Mouse (Mus musculus) hindbrain, embryonic 16.5 days (tissue): ENCODE data around the gene Hnrnph3. TPM values are rescaled to one million over a fixed set of nuclear protein-coding genes. Genes with fewer than 3 reads are reported as not detected.

ENCODE experiments used
- ATAC-seq: fragments of 200-750 bp; cut with Nextera tagmentation; 2 replicates; pipeline ENCODE4 v1.8.0; 2017; ENCODE audit warnings: moderate TSS enrichment, moderate library complexity
- H3K27ac ChIP-seq: fragments of 300-500 bp; sonication (generic); 2 replicates; pipeline ENCODE4 v1.5.1; 2014; ENCODE audit warnings: low read depth, mild to moderate bottlenecking, control low read depth, low read length, moderate library complexity
- H3K27me3 ChIP-seq: fragments of 300-500 bp; sonication (generic); replicated peaks from 2 replicates; pipeline ENCODE4 v1.6.1; 2014; ENCODE audit warnings: low read length; ENCODE audit not compliant: control insufficient read depth, insufficient read depth
- H3K36me3 ChIP-seq: fragments of 300-500 bp; sonication (generic); 2 replicates; pipeline ENCODE4 v1.6.1; 2014; ENCODE audit warnings: mild to moderate bottlenecking, low read length, moderate library complexity, mixed read lengths; ENCODE audit not compliant: control insufficient read depth, insufficient read depth
- H3K4me1 ChIP-seq: fragments of 300-500 bp; sonication (generic); 2 replicates; pipeline ENCODE4 v1.6.1; 2014; ENCODE audit warnings: low read depth, low read length; ENCODE audit not compliant: control insufficient read depth, insufficient read depth
- H3K4me2 ChIP-seq: fragments of 300-500 bp; sonication (generic); 2 replicates; pipeline ENCODE4 v1.6.1; 2014; ENCODE audit warnings: mild to moderate bottlenecking, low read length, control low read depth, moderate library complexity
- H3K4me3 ChIP-seq: fragments of 300-500 bp; sonication (generic); 2 replicates; pipeline ENCODE4 v1.5.1; 2014; ENCODE audit warnings: mild to moderate bottlenecking, low read length, control low read depth, moderate library complexity
- H3K9ac ChIP-seq: fragments of 300-500 bp; sonication (generic); 2 replicates; pipeline ENCODE4 v1.6.1; 2014; ENCODE audit warnings: low read depth, mild to moderate bottlenecking, control low read depth, low read length, moderate library complexity
- H3K9me3 ChIP-seq: fragments of 300-500 bp; sonication (generic); 2 replicates; pipeline ENCODE4 v1.6.1; 2014; ENCODE audit warnings: mild to moderate bottlenecking, low read length, moderate library complexity; ENCODE audit not compliant: control insufficient read depth
- WGBS: fragments of 180-500 bp; shearing (Covaris S2); extraction: QIAGEN DNeasy Blood & Tissue Kit; methylation state at CpG from one replicate; pipeline ENCODE4 v1.1.7; 2014; 5-methylcytosine and 5-hydroxymethylcytosine counted together
- polyA plus RNA-seq: library from polyadenylated mRNA; unstranded; fragments of >200 nt; fragmentation: Nextera tagmentation; extraction: Ambion mirVana; gene quantifications from 2 replicates; pipeline ENCODE4 v1.2.1, GENCODE M21; 2015

Hnrnph3 gene
- polyA plus RNA-seq = 114 and 121 TPM in 2 replicates

DNA sequence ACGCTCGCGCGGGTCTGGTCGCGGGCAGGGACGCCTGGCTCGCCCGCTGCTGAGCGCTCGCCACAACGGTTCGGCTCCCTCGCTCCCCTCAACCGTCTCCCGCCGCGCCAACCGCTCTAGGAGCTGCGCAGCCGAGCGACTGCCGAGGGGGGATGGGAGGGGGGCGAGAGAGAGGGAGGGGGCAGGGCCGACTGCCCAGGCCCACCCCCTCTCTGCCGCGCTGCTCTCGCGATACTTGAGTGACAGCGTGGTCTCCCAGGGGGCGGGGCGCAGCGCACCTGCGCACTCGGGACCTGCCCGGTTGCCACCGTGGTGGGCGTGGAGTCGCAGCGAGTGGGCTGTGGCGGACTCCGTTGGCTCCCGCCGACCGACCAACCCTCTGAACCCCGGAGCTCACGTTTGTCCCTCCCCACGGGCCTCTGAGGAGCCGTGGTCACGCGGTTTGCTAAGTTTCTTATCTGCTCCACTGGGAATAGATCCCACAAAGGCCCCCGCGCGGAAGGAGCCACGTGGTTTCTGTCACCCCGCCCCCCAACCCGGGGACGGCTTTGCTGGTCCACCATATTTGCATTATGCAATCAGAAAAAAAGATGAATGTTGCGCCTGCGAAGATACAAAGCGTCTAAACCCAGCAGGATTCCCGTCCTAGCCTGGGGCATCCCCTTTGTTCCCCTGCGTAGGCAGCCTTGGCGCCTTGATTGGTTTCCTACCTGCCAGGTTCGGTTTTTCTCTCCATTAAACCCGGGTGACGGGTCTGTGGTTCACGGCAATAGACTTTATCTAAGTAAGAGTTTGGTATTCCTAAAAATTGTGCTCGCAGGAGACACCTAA, at the start of gene Hnrnph3, which contains the start of gene Pbld2:
TSS of gene Hnrnph3 (minus strand) at position 469 of the 831 bp plus-strand sequence.
TSS of gene Pbld2 (plus strand) at position 567 of the 831 bp plus-strand sequence.
- Histone ChIP-seq H3K4me2 (peak within 1 kb of the TSS; percentile 76), H3K27ac (peak within 1 kb of the TSS; percentile 100), H3K27me3 (no peaks in the 10 kb centered on the region), H3K36me3 (no peaks in the 10 kb centered on the region), H3K4me1 (peaks cover 37% of the 10 kb centered on the region), H3K4me3 (peak within 1 kb of the TSS; percentile 79), H3K9me3 (no peaks in the 10 kb centered on the region), H3K9ac (peak within 1 kb of the TSS; percentile 99)
- ATAC-seq = peak; percentile 96
- 0% methylated on average over 50 of the region's 69 CpGs for WGBS

DNA sequence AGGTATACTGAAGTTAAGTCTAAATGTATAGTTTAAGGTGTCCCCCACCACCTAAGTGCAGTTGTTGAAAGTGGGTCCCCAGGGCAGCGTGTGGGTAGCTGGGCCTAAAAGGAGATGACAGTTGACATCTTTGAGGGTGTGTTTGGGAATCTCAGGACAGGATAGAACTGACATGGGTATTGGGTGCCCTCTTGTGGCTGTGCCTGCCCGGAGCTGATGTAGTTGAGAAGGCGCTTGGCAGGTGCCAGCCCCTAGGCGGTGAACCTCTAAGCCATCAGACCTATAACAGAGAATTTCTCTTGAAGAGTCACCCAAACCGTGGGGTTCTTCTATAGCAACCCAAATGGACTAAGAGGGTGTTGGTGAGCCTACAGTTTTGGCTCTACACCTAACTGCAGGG, 42.0 kb upstream of the Hnrnph3 start:
- Histone ChIP-seq H3K36me3 (no peaks in the 10 kb centered on the region), H3K4me3 (no peak overlapping the region), H3K9ac (no peak overlapping the region), H3K27me3 (no peaks in the 10 kb centered on the region), H3K27ac (no peak overlapping the region), H3K4me2 (no peak overlapping the region), H3K4me1 (no peaks in the 10 kb centered on the region), H3K9me3 (no peaks in the 10 kb centered on the region)
- ATAC-seq = peak; percentile 90
- 4% methylated on average over 5 of the region's 5 CpGs for WGBS

DNA sequence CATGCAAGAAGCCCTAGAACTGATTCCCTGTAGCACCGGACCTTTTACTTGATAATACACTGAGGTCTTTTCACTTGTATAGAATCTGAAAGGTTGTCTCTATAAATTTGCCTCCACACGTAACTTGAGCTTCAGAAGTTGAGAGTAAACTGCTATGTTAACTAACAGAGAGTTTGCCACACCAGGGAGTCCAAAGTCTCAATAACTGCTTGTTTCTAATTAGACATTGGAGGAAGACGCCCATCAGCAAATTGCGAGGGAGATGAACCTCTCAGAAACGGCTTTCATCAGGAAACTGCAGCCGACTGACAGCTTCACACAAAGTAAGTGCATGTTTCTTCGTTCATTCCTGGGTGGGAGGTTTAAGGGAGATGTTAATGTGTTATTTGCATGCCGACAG, 41.5 kb upstream of the Hnrnph3 start:
- no peaks in the 10 kb centered on the region for H3K27me3 ChIP-seq
- H3K9me3 ChIP-seq = no peaks in the 10 kb centered on the region
- H3K9ac ChIP-seq = no peak overlapping the region
- no peaks in the 10 kb centered on the region for H3K36me3 ChIP-seq
- H3K4me1 ChIP-seq = no peaks in the 10 kb centered on the region
- no peak overlapping the region for H3K27ac ChIP-seq
- 58% methylated on average over 8 of the region's 8 CpGs for WGBS
- no peak; the same call in 1 of the 2 replicates for ATAC-seq
- H3K4me3 ChIP-seq = no peak overlapping the region
- no peak overlapping the region for H3K4me2 ChIP-seq

DNA sequence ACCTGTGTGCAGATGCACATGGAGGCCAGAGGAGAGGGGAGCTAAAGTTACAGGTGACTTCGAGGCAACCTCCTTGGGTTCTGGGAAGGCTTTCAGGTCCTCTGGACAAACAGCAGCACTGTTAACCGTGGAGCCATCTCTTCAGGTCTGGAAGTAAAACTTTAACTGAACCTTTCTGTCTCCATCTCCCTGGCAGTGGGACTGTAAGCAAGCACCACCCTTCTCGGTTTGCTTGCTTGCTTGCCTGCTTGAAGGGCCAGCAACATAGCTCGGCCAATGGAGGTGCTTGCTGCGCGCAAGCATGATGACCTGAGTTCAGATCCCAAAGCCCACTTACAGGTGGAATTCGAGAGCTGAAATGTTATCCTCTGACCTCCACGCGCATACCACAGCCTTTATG, 40.5 kb upstream of the Hnrnph3 start:
- no peak overlapping the region for H3K27ac ChIP-seq
- no peaks in the 10 kb centered on the region for H3K36me3 ChIP-seq
- H3K9me3 ChIP-seq = no peaks in the 10 kb centered on the region
- no peak for ATAC-seq
- 89% methylated on average over 9 of the region's 9 CpGs for WGBS
- H3K4me2 ChIP-seq = no peak overlapping the region
- no peaks in the 10 kb centered on the region for H3K27me3 ChIP-seq
- no peak overlapping the region for H3K9ac ChIP-seq
- no peaks in the 10 kb centered on the region for H3K4me1 ChIP-seq
- no peak overlapping the region for H3K4me3 ChIP-seq

DNA sequence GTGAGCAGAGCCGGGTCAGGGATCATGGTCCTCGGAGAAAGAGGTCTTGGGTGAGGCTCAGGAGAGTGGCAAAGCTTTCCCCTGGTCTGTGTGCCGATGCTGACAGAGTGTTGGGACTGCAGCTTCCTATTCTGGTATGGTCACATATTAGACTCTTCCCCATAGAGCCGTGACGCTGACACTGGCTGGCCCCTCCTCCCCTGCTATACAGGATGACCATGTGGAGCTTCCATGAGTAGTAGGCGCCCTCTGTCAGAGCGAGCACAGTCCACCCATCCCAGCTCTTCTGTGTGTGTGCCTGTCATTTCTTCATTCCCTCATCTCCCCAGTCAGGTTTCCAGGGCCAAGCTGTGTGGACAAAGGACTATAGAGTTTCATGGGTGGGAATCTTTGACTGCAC, 39.3 kb upstream of the Hnrnph3 start:
- no peaks in the 10 kb centered on the region for H3K9me3 ChIP-seq
- H3K4me2 ChIP-seq = no peak overlapping the region
- WGBS = 55% methylated on average over 7 of the region's 7 CpGs
- no peaks in the 10 kb centered on the region for H3K4me1 ChIP-seq
- no peak overlapping the region for H3K9ac ChIP-seq
- ATAC-seq = no peak
- H3K36me3 ChIP-seq = no peaks in the 10 kb centered on the region
- no peaks in the 10 kb centered on the region for H3K27me3 ChIP-seq
- H3K4me3 ChIP-seq = no peak overlapping the region
- H3K27ac ChIP-seq = no peak overlapping the region

DNA sequence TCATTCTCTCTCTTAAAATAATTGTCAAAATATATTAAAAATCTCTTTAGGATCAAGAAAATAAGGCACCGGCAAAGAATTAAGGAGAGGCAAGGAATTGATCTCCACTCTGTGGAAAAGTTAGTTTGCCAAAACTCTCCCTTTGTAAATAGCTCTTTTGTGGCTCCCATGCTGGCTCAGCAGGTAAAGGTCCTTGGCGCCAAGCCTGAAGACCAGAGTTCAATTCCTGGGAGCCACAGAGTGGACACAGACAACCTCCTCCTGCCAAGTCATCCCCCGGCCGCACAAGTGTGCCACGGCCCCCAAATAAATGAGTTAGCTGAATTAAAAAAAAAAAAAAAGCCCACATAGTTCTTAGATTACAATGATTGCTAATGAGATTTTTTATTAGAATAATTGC, 38.7 kb upstream of the Hnrnph3 start:
- Histone ChIP-seq H3K4me3 (no peak overlapping the region), H3K27ac (no peak overlapping the region), H3K9ac (no peak overlapping the region), H3K27me3 (no peaks in the 10 kb centered on the region), H3K4me1 (no peaks in the 10 kb centered on the region), H3K9me3 (no peaks in the 10 kb centered on the region), H3K36me3 (no peaks in the 10 kb centered on the region), H3K4me2 (no peak overlapping the region)
- ATAC-seq = no peak
- 90% methylated on average over 5 of the region's 5 CpGs for WGBS

DNA sequence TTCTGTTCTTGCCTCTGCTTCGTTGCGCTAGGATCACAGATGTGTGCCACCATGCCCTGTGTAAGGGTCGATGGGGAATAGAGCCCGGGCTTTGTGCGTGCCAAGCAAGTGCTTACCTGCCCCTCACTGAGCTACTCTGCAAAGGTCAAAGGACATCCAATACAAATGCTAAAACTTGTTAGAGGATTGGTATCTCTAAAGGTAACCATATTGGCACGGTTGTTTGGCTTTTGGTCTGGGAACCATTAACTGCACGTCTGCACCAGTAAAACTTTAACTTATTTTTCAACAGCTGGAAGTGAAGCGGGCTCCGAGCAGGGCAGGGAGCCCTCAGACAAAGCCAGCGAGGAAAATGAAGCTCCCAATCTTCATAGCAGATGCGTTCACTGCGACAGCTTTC, 37.2 kb upstream of the Hnrnph3 start:
- Histone ChIP-seq H3K4me2 (no peak overlapping the region), H3K27ac (no peak overlapping the region), H3K9me3 (no peaks in the 10 kb centered on the region), H3K9ac (no peak overlapping the region), H3K4me3 (no peak overlapping the region), H3K27me3 (no peaks in the 10 kb centered on the region), H3K36me3 (no peaks in the 10 kb centered on the region), H3K4me1 (no peaks in the 10 kb centered on the region)
- 72% methylated on average over 11 of the region's 12 CpGs for WGBS
- ATAC-seq = no peak

DNA sequence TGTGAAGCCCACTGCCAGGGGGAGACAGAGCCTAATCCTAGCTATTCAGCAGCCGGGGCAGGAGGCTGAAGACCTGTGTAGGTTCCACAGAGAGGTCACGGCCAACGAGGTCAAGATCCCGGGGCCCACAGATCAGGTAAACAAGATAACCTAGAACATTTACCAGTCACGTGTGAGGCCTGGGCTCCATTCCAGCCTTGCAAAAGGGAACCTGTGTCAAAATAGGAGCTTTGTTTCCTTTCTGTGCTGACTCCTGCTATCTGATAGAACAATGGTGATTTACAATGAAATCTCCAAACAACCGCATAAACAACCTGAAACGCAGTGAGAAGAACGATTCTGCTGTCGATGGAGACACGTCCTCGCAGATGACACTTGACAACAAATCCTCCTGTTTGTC, 36.4 kb upstream of the Hnrnph3 start:
- no peaks in the 10 kb centered on the region for H3K27me3 ChIP-seq
- no peak overlapping the region for H3K4me3 ChIP-seq
- H3K9me3 ChIP-seq = no peaks in the 10 kb centered on the region
- H3K27ac ChIP-seq = no peak overlapping the region
- 74% methylated on average over 11 of the region's 11 CpGs for WGBS
- no peak overlapping the region for H3K4me2 ChIP-seq
- ATAC-seq = no peak
- no peak overlapping the region for H3K9ac ChIP-seq
- H3K4me1 ChIP-seq = no peaks in the 10 kb centered on the region
- no peaks in the 10 kb centered on the region for H3K36me3 ChIP-seq

DNA sequence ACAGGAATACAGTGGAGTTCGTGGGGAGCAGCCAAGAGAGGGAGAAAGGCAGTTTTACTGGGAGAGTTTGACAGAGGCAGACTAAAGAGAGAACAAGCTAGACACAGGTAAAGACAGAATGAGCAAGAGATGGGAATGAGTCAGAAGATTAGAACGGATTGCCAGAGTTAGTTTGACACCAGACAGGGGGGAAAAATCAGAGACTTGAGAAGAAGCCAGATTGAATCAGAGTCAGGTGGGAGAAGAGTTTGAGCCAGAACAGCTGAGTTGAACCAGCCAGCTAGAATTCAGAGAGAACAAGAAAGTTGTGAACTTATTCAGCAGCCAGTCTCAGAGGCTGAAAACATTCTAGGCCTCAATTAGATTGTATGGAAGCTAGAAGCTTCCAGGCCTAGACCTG, 35.8 kb upstream of the Hnrnph3 start, which contains the start of gene Pbld1:
TSS of gene Pbld1 (plus strand) at position 301 of the 400 bp plus-strand sequence.
- H3K9ac ChIP-seq = no peak within 1 kb of the TSS
- H3K27ac ChIP-seq = no peak within 1 kb of the TSS
- H3K4me1 ChIP-seq = no peaks in the 10 kb centered on the region
- WGBS = 88% methylated on average over 2 of the region's 2 CpGs
- H3K9me3 ChIP-seq = no peaks in the 10 kb centered on the region
- H3K36me3 ChIP-seq = no peaks in the 10 kb centered on the region
- H3K4me3 ChIP-seq = no peak within 1 kb of the TSS
- H3K27me3 ChIP-seq = no peaks in the 10 kb centered on the region
- H3K4me2 ChIP-seq = no peak within 1 kb of the TSS
- ATAC-seq = no peak
